Mouse (Mus musculus) left cerebral cortex, postnatal 4 days (tissue): Measurements from ENCODE around the gene Retreg1. TPM values are rescaled to one million over a fixed set of nuclear protein-coding genes. Genes with fewer than 3 reads are reported as not detected.
"Not testable (repeated sequence)": the region's sequence is repeated elsewhere in the genome, so short reads cannot be mapped to it uniquely, and the experiment has no call there.

Source experiments
- DNase-seq: peaks from one replicate; pipeline ENCODE4 v3.0.0-alpha.2; 2022
- intact Hi-C: fragments of 180-260 bp; cut with DNase I; formaldehyde crosslinking; loops from one replicate; pipeline ENCODE4 v1.15.1; 2025
- microRNA-seq: library from miRNA; unstranded; fragments of <30 nt; microRNA quantifications from one replicate; pipeline ENCODE4 v1.2.0, GENCODE M21; 2022
- total RNA-seq, 2 experiments: library from RNA; stranded (reverse); gene quantifications; 2 replicates each; pipeline ENCODE4 v1.2.3; 2021

The Retreg1 gene
- total RNA-seq, 2 experiments from 2014 or later, result 28.7 to 30.2 TPM

DNA sequence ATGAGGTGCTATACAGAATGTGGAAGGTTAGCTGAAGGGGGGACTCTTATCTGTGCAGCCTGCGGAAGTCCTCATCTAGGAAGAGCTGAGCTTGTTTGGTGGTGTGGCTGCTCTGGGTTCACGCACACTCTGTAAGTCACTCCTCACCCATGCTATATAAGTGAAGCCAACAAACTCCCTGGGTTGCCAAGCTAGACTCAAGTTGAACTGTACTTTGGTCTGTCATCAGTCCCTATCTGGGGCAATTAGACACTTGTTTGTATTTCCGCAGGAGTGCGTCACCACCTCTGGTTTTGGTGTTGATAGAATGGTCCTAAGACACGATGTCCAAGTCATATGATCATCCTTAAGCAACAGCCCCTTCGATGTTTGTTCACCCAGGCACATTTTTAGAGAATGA is 132.8 kb downstream of the Retreg1 start:
- DNase-seq, result no peak
- intact Hi-C loops, result loop anchor here (10.0 kb wide), 1 partner anchor 531 kb away; no protein-coding TSS in a partner anchor

DNA sequence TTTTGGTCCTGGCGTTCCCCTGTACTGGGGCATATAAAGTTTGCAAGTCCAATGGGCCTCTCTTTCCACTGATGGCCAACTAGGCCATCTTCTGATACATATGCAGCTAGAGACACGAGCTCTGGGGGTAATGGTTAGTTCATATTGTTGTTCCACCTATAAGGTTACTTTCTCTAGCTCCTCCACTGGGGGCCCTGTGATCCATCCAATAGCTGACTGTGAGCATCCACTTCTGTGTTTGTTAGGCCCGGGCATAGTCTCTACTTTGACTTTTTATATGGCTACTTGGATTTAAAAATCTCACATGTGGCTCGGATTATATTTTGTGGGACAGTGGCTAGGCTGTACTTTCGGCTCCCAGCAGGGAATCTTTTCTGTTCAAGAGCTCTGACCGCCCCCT is 140.6 kb downstream of the Retreg1 start:
- intact Hi-C loops, DNase-seq: not testable (repeated sequence)

- intact Hi-C loops, result no loop called here
- peak; percentile 96 for DNase-seq
These were observed 141.2 kb downstream of the Retreg1 start, which contains the start of gene Zfp622 for GRCm38 (mm10) chr15:25984067-25984733. Gene Zfp622, plus strand, starts transcription at chr15:25984366.

- intact Hi-C loops, result no loop called here
- peak; percentile 9 for DNase-seq
These were observed 141.9 kb downstream of the Retreg1 start for GRCm38 (mm10) chr15:25984734-25985492.

- intact Hi-C loops, result loop anchor here (10.0 kb wide), 4 partner anchors 632 to 1332 kb away; no protein-coding TSS in a partner anchor
- DNase-seq, result peak; percentile 46
These were observed 150.2 kb downstream of the Retreg1 start for GRCm38 (mm10) chr15:25992992-25993727.

DNA sequence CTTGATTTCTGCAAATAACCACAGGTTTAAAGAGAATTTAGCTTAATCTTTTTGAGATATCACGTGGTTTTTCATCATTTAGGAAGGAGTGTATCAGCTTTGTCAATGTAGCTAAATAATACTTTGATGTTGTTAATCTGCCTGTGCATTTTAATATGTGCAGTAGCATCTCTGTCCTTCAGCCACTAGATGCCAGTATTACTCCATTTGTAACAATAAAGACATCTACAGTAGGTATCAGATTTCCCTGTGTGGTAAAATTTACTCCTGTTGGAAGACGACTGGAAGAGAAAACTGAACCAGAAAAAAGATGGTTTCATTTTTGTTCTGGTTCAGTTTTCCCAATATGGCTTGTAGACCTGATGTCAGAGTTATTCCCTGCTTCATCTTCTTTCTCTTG is 152.5 kb downstream of the Retreg1 start:
- intact Hi-C loops, result loop anchor here (5.0 to 10.0 kb wide), 6 partner anchors 312 to 1329 kb away; partner anchors contain the start of gene March11
- DNase-seq, result no peak

DNA sequence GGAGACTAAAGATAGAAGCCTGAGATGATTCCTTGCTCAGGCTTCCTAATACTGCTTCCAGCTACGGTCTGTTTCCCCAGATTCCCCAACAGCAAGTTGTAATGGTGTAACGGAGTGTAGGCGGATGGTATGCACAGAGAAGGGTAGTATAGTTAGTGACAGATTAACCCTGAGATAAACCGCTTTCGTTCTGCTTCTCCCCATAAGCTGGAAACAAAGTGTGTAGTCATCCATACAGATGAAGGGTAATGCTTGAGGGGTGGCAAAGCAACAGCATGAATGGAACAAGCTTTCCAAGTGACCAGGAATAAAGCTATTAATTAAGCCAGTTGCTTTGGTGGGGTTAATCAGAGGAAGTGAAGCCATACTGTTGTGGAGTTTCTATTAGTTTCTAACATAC is 156.6 kb downstream of the Retreg1 start:
- not testable (repeated sequence) for DNase-seq
- intact Hi-C loops, result loop anchor here (5.0 to 10.0 kb wide), 6 partner anchors 308 to 1325 kb away; partner anchors contain the start of gene March11

DNA sequence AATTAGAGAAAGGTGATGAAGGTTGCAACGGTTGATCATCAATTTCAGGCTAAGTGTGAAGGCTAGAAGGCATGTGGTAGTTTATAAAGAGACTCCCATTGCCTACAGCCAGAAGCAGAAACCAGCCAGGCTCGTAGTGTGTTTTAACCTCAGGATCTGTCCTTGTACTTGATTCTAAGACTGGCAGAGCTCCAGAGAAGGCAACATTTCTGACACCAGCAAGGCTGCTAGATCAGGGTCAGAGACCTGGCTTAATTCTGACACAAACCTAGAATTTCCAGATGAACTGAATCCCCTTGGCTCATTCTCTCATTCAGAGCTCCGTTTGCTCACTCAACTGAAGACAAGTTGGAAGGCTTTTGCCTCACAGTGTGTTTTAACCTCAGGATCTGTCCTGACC is 165.6 kb downstream of the Retreg1 start:
- DNase-seq, result no peak
- intact Hi-C loops, result no loop called here

GRCm38 (mm10) chr15:26012891-26013290 is 169.9 kb downstream of the Retreg1 start:
- DNase-seq, result no peak
- intact Hi-C loops, result no loop called here

GRCm38 (mm10) chr15:26015979-26016665 is 173.1 kb downstream of the Retreg1 start:
- DNase-seq, result no peak
- intact Hi-C loops, result no loop called here

- DNase-seq, result peak; percentile 5
- intact Hi-C loops, result no loop called here
These were observed 178.7 kb downstream of the Retreg1 start for GRCm38 (mm10) chr15:26021721-26022120.

- intact Hi-C loops, result no loop called here
- DNase-seq, result no peak
These were observed 179.7 kb downstream of the Retreg1 start for GRCm38 (mm10) chr15:26022636-26023035.

Small RNA genes within 50 kb of the gene (microRNA-seq; reads per million reads assigned to microRNA genes)
- not detected for gene Mir7212

Other genes with a start within 250 kb of the Retreg1 start
- 10 to 100 TPM; 40.6 to 45.5 TPM for gene Myo10, start 220.7 kb upstream of the Retreg1 start, total RNA-seq
- 10 to 100 TPM; 43.1 to 46.5 TPM for gene Zfp622, start 141.2 kb downstream of the Retreg1 start, total RNA-seq